Mouse (Mus musculus) neural tube, embryonic 11.5 days (tissue): ENCODE measurements at regions not wholly inside any gene's neighbourhood (a gene's known extent, or its start where the extent isn't known, plus 50 kb on each side); places are given as distances from the start of the nearest gene placed in this dataset.

Experiments
- ATAC-seq: fragments of 200-750 bp; cut with Nextera tagmentation; 2 replicates; pipeline ENCODE4 v1.8.0; 2017; ENCODE audit warnings: moderate number of reproducible peaks, mild to moderate bottlenecking, moderate TSS enrichment, moderate library complexity; ENCODE audit not compliant: insufficient read depth, low FRiP score, low TSS enrichment
- DNase-seq: peaks from one replicate; pipeline ENCODE4 v3.0.0-alpha.2; 2015; ENCODE audit warnings: low spot score
- H3K27ac ChIP-seq: fragments of 300-500 bp; sonication (generic); 2 replicates; pipeline ENCODE4 v1.5.1; 2014; ENCODE audit warnings: low read depth, mild to moderate bottlenecking, low read length
- H3K27me3 ChIP-seq: fragments of 300-500 bp; sonication (generic); 2 replicates; pipeline ENCODE4 v1.6.1; 2014; ENCODE audit warnings: mild to moderate bottlenecking, low read length, mixed read lengths; ENCODE audit not compliant: control insufficient read depth, insufficient read depth
- H3K36me3 ChIP-seq: fragments of 300-500 bp; sonication (generic); 2 replicates; pipeline ENCODE4 v1.6.1; 2014; ENCODE audit warnings: mild to moderate bottlenecking, low read length, moderate library complexity, mixed read lengths; ENCODE audit not compliant: control insufficient read depth, insufficient read depth
- H3K4me1 ChIP-seq: fragments of 300-500 bp; sonication (generic); 2 replicates; pipeline ENCODE4 v1.6.1; 2014; ENCODE audit warnings: low read length, mixed read lengths; ENCODE audit not compliant: control insufficient read depth, insufficient read depth
- H3K4me2 ChIP-seq: fragments of 300-500 bp; sonication (generic); 2 replicates; pipeline ENCODE4 v1.6.1; 2014; ENCODE audit warnings: low read depth, mild to moderate bottlenecking, moderate library complexity
- H3K4me3 ChIP-seq: fragments of 300-500 bp; sonication (generic); 2 replicates; pipeline ENCODE4 v1.5.1; 2014; ENCODE audit warnings: low read depth, low read length
- H3K9ac ChIP-seq: fragments of 300-500 bp; sonication (generic); 2 replicates; pipeline ENCODE4 v1.6.1; 2014; ENCODE audit warnings: mild to moderate bottlenecking, low read length
- H3K9me3 ChIP-seq: fragments of 300-500 bp; sonication (generic); 2 replicates; pipeline ENCODE4 v1.6.1; 2016; ENCODE audit warnings: low read length; ENCODE audit not compliant: control insufficient read depth
- WGBS: fragments of 180-500 bp; shearing (Covaris S2); extraction: QIAGEN DNeasy Blood & Tissue Kit; methylation state at CpG from one replicate; pipeline ENCODE4 v1.1.7; 2014; 5-methylcytosine and 5-hydroxymethylcytosine counted together

DNA sequence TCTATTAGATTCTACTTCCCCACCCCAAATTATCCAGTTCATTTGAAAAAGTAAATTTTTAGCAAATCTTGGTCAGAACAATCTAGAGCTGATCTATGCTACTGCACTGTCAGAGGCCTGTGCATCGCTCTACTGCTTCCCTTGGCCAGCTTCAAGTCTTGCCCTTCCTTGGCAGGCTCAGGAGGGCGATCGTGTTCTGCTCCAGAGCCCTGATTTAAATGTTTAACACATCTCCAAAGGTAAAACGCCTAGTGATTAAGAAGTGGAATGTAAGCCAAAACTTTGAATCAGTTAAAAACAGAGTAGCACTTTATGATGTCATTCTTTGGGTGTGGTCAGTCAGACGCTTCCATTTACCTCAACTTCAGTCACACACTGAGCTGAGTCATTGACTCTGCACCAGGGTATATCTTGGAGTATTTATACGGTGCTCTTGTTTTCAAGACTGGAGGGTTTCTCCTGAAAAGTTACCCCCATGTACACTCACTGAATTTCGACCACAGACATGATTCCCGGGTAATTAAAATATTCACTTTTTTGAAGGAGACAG is 502.2 kb downstream of the Efna5 start:
- Histone ChIP-seq H3K27me3 (no peaks in the 10 kb centered on the region), H3K4me1 (no peaks in the 10 kb centered on the region), H3K27ac (no peak overlapping the region), H3K9me3 (no peaks in the 10 kb centered on the region), H3K9ac (no peak overlapping the region), H3K4me2 (no peak overlapping the region), H3K4me3 (no peak overlapping the region), H3K36me3 (no peaks in the 10 kb centered on the region)
- DNase-seq, result no peak
- ATAC-seq, result no peak
- 85% methylated on average over 8 of the region's 8 CpGs for WGBS

DNA sequence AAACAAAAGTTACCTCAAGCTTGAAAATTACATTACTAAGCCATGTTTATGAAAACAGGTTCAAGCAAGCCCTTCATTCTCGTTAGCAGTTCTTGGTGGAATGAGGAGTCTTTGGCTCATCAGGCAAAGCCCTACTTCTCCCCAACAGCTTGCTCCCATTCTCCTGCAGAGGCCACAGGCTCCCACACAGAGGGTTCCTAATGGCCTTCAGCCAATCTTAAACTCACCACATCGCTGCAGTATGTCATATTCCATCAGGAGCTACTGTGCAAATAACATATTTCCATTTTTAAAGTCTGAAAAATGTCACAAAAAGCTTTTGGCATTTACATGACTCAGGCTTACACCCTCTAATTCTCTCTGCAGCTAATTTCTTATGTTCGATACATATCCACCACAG is 512.0 kb downstream of the Efna5 start:
- Histone ChIP-seq H3K9me3 (no peaks in the 10 kb centered on the region), H3K27me3 (no peaks in the 10 kb centered on the region), H3K9ac (no peak overlapping the region), H3K4me1 (no peaks in the 10 kb centered on the region), H3K4me2 (no peak overlapping the region), H3K36me3 (no peaks in the 10 kb centered on the region), H3K27ac (no peak overlapping the region), H3K4me3 (no peak overlapping the region)
- no peak for ATAC-seq
- DNase-seq, result no peak
- 86% methylated on average over 3 of the region's 3 CpGs for WGBS

DNA sequence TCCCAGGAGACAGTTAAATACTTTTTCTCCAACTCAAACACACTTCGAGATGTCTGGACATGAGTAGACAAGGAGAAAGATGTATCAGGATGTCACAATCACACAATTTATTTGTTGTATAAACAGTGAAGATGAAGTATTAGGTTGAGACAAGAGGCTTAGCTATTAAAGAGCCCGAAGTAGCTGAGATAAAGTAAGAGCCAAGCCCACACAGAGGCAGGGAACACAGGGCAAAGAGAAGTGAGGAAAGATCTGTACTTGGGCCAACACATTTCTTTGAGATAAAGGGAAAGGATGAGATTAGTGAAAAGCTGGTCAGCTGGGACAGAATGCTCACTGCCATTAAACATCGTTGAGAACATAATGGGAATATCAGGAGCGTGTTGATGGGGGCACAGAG is 513.2 kb downstream of the Efna5 start:
- Histone ChIP-seq H3K27ac (no peak overlapping the region), H3K9ac (no peak overlapping the region), H3K36me3 (no peaks in the 10 kb centered on the region), H3K27me3 (no peaks in the 10 kb centered on the region), H3K4me1 (no peaks in the 10 kb centered on the region), H3K9me3 (no peaks in the 10 kb centered on the region), H3K4me2 (no peak overlapping the region), H3K4me3 (no peak overlapping the region)
- DNase-seq, result no peak
- ATAC-seq, result no peak
- WGBS, result 83% methylated on average over 4 of the region's 4 CpGs

DNA sequence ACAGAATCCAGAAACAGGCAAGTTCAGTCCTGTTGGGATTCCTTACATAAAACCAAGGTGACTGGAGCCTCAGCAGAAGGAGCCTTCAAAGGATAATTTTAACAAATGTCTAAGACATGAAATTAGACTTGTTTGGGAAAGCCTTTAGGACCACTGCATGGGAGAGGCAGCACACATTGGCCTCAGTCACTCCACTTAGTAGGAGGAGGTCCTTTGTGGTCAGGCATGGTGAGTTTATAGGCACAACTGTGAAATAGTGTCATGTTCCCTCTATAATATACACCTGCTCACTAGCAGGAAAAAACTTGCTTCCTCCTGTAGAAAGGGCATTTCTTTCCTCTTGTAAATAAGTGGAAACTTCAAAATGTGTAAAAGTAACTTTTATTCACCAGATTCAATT is 522.8 kb downstream of the Efna5 start:
- Histone ChIP-seq H3K27ac (no peak overlapping the region), H3K4me1 (no peaks in the 10 kb centered on the region), H3K4me3 (no peak overlapping the region), H3K9me3 (no peaks in the 10 kb centered on the region), H3K4me2 (no peak overlapping the region), H3K27me3 (no peaks in the 10 kb centered on the region), H3K36me3 (no peaks in the 10 kb centered on the region), H3K9ac (no peak overlapping the region)
- DNase-seq (no peak), ATAC-seq (no peak)

GRCm38 (mm10) chr17:62337890-62338557 is 543.1 kb downstream of the Efna5 start:
- WGBS, result 72% methylated on average over 10 of the region's 10 CpGs
- no peak for DNase-seq
- no peaks in the 10 kb centered on the region for H3K9me3 ChIP-seq
- H3K36me3 ChIP-seq, result no peaks in the 10 kb centered on the region
- no peak overlapping the region for H3K9ac ChIP-seq
- no peak overlapping the region for H3K4me3 ChIP-seq
- H3K27me3 ChIP-seq, result no peaks in the 10 kb centered on the region
- H3K27ac ChIP-seq, result no peak overlapping the region
- H3K4me2 ChIP-seq, result no peak overlapping the region
- H3K4me1 ChIP-seq, result no peaks in the 10 kb centered on the region
- ATAC-seq, result no peak

DNA sequence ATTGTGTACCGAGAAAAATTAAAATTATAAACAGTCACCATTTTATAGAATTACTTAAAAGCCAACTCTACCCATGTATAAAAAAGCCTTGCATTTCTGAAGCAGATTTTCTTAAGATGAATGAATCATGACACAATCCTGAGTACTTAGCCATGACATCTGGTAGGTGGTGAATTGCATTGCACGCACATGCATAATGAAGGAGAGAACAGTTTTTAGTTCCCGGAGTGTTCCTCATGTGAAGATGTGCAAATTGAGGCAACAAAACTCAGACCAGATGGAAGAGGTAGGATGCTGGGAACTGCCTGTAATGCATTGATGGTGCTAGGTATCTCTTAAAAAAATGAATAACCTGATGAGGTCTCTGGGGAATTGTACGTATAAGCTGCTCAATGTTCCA is 550.9 kb downstream of the Efna5 start:
- 83% methylated on average over 4 of the region's 4 CpGs for WGBS
- Histone ChIP-seq H3K9ac (no peak overlapping the region), H3K4me3 (no peak overlapping the region), H3K9me3 (no peaks in the 10 kb centered on the region), H3K27me3 (no peaks in the 10 kb centered on the region), H3K27ac (no peak overlapping the region), H3K4me2 (no peak overlapping the region), H3K4me1 (no peaks in the 10 kb centered on the region), H3K36me3 (no peaks in the 10 kb centered on the region)
- ATAC-seq, result no peak
- DNase-seq, result no peak

DNA sequence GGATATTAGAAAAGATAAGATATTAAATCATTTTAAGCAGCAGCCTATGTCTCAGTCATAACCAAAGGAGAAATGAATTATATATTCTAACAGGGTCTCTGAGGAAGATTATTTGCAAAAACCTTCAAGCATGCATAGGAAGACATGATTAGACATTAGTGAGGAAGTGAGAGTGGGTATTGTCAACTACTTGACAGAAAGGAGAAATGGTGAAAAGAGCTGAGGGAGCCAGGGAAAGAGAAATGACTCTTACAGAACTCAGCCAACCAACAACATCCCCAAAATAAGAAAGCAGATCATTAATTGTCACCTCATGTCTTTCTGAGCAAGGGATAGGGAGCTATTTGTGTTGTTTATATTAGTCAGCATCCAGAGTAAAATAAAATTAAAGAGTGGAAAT is 554.3 kb downstream of the Efna5 start:
- H3K9ac ChIP-seq, result no peak overlapping the region
- no peaks in the 10 kb centered on the region for H3K27me3 ChIP-seq
- no peaks in the 10 kb centered on the region for H3K9me3 ChIP-seq
- no peaks in the 10 kb centered on the region for H3K4me1 ChIP-seq
- H3K36me3 ChIP-seq, result no peaks in the 10 kb centered on the region
- H3K4me3 ChIP-seq, result no peak overlapping the region
- H3K4me2 ChIP-seq, result no peak overlapping the region
- no peak for DNase-seq
- H3K27ac ChIP-seq, result no peak overlapping the region
- no peak for ATAC-seq

- Histone ChIP-seq H3K4me3 (no peak overlapping the region), H3K36me3 (no peaks in the 10 kb centered on the region), H3K27me3 (no peaks in the 10 kb centered on the region), H3K4me2 (no peak overlapping the region), H3K9ac (no peak overlapping the region), H3K4me1 (no peaks in the 10 kb centered on the region), H3K9me3 (no peaks in the 10 kb centered on the region), H3K27ac (no peak overlapping the region)
- no peak for DNase-seq
- ATAC-seq, result no peak
- WGBS, result 75% methylated on average over 4 of the region's 4 CpGs
Measured at GRCm38 (mm10) chr17:62319033-62319432, 562.1 kb downstream of the Efna5 start.

DNA sequence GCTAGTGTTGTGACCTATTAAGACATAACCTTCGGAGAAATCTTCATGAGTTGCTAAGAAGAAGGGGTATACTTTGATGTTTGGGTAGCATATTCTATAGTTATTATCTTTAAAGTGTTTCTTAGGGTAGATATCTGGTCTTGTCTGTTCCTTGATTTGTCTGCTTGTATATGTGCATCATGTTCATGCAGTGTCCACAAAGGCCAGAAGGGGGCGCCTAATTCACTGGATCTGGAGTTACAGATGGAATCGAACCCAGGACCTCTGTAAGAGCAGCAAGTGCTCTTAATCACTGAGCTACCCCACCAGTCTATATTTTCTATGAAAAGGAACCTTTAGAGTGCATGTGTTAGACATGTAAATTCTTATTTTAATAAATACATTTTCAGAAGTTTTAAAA is 571.1 kb downstream of the Efna5 start:
- Histone ChIP-seq H3K9ac (no peak overlapping the region), H3K4me2 (no peak overlapping the region), H3K4me1 (no peaks in the 10 kb centered on the region), H3K36me3 (no peaks in the 10 kb centered on the region), H3K4me3 (no peak overlapping the region), H3K27ac (no peak overlapping the region), H3K9me3 (no peaks in the 10 kb centered on the region), H3K27me3 (no peaks in the 10 kb centered on the region)
- WGBS, result 58% methylated on average over 3 of the region's 3 CpGs
- DNase-seq (no peak), ATAC-seq (no peak)
